ENCODE assay signal across 20 mouse cellular contexts in the genomic region with DNA sequence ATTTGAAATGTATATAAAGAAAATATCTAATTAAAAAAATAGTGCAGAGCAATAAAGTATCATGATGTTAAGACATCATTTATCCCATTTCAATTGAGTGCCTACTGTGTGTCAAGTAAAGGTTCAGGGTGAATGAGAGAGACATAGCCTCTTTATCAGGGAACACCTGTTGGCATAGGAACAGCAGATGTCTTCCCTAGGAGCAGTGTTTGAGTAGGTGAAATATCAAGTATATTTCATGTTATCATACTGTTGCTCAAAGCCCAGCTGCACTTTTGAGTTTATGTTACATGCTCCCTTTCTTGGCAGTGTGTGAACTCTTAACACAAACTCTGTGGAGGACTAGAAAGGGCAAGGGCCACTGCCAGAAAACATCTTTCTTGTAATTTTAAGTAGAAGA. TPM values are rescaled to one million over a fixed set of nuclear protein-coding genes. Genes with fewer than 3 reads are reported as not detected.
DNase-seq lines count a peak whose midpoint lies in the region; ATAC-seq and TF ChIP-seq lines count a peak whose summit lies in the region.
"Had no signal": no experiment of that assay in that cellular context is flagged by ENCODE, and none has a peak within 500 bp of the region (broad histone marks: within the 10 kb centered on the region; RNA-seq: fewer than 3 reads in every experiment).

No protein-coding gene starts in this region.

- H3K9ac ChIP-seq in heart, embryonic 13.5 days: no peak overlapping the region
- H3K9ac ChIP-seq in lung, postnatal 0 days (replicated peaks; ENCODE audit: low read depth): no peak overlapping the region
- H3K9ac ChIP-seq in liver, embryonic 13.5 days: peak overlapping the region; percentile 72
- H3K9ac ChIP-seq in liver, postnatal 0 days (replicated peaks): no peak overlapping the region
- H3K9ac ChIP-seq: embryonic facial prominence, embryonic 15.5 days; forebrain, embryonic 12.5 days; forebrain, postnatal 0 days; hindbrain, embryonic 14.5 days had no signal

- peak overlapping the region; percentile 33; the same call in 1 of the 2 replicates for H3K4me3 ChIP-seq in heart, embryonic 13.5 days
- H3K4me3 ChIP-seq in lung, postnatal 0 days (ENCODE audit: low read depth, low read length): no peak overlapping the region
- peak overlapping the region; percentile 75 for H3K4me3 ChIP-seq in liver, embryonic 13.5 days (replicated peaks)
- no peak overlapping the region for H3K4me3 ChIP-seq in liver, postnatal 0 days (ENCODE audit: low read depth, low read length)
- H3K4me3 ChIP-seq: embryonic facial prominence, embryonic 15.5 days; forebrain, embryonic 12.5 days had no signal

- no peak for DNase-seq in heart, postnatal 36 days
- DNase-seq in lung, postnatal 0 days (ENCODE audit: low spot score): peak; percentile 32
- DNase-seq in lung, postnatal 36 days: no peak
- DNase-seq in liver, embryonic 13.5 days: no peak
- no peak for DNase-seq in liver, postnatal 0 days
- no peak for DNase-seq in embryo, embryonic 10 days (ENCODE audit: low spot score)
- DNase-seq in cerebellum, postnatal 14 days: no peak
- DNase-seq: adrenal gland, adult 2 months; adrenal gland, postnatal 25 days; cerebellum, adult 18-20 months; cerebellum, adult 9-11 months; embryo, embryonic 11 days; forebrain, postnatal 0 days; gastrocnemius, postnatal 14 days; heart, postnatal 10 days had no signal

- intact Hi-C loops in heart, postnatal 36 days (cut with DNase I): loop anchor here (2.0 to 10.0 kb wide), 3 partner anchors 13 to 119 kb away; a partner anchor contains a TSS

- TF ChIP-seq EP300 in lung, postnatal 0 days (IDR thresholded peaks at IDR 0.05): no peak
- no peak for TF ChIP-seq EP300 in liver, postnatal 0 days (IDR thresholded peaks at IDR 0.05; ENCODE audit: low read depth)

- no peak overlapping the region for H3K27ac ChIP-seq in heart, embryonic 13.5 days (replicated peaks)
- no peak overlapping the region for H3K27ac ChIP-seq in lung, postnatal 0 days (ENCODE audit: low read length)
- H3K27ac ChIP-seq in liver, embryonic 13.5 days: peak overlapping the region; percentile 80
- H3K27ac ChIP-seq in liver, postnatal 0 days (ENCODE audit: low read depth): no peak overlapping the region
- H3K27ac ChIP-seq: embryonic facial prominence, embryonic 15.5 days; forebrain, embryonic 12.5 days; hindbrain, embryonic 14.5 days had no signal

- peak overlapping the region; percentile 51 for H3K4me2 ChIP-seq in heart, embryonic 13.5 days
- H3K4me2 ChIP-seq in lung, postnatal 0 days (replicated peaks; ENCODE audit: low read depth, low read length): no peak overlapping the region
- peak overlapping the region; percentile 73 for H3K4me2 ChIP-seq in liver, embryonic 13.5 days
- H3K4me2 ChIP-seq in liver, postnatal 0 days (ENCODE audit: low read depth, low read length): peak overlapping the region; percentile 42; the same call in 1 of the 2 replicates
- H3K4me2 ChIP-seq: embryonic facial prominence, embryonic 15.5 days; forebrain, embryonic 12.5 days; hindbrain, embryonic 14.5 days had no signal

- no peaks in the 10 kb centered on the region for H3K9me3 ChIP-seq in heart, embryonic 13.5 days
- H3K9me3 ChIP-seq in lung, postnatal 0 days (ENCODE audit: low read length): no peaks in the 10 kb centered on the region
- no peaks in the 10 kb centered on the region for H3K9me3 ChIP-seq in liver, embryonic 13.5 days (replicated peaks)
- no peaks in the 10 kb centered on the region for H3K9me3 ChIP-seq in liver, postnatal 0 days (ENCODE audit: low read length)
- H3K9me3 ChIP-seq: embryonic facial prominence, embryonic 15.5 days; forebrain, embryonic 12.5 days had no signal

- TF ChIP-seq CTCF in lung, postnatal 0 days (IDR thresholded peaks at IDR 0.05): no peak
- TF ChIP-seq CTCF in liver, postnatal 0 days (IDR thresholded peaks at IDR 0.05; ENCODE audit: low read depth): no peak

- no peak for ATAC-seq in heart, embryonic 13.5 days (ENCODE audit: extremely low read depth, insufficient number of reproducible peaks, low FRiP score, low TSS enrichment)
- ATAC-seq in lung, postnatal 0 days: no peak
- peak; percentile 34 for ATAC-seq in liver, embryonic 13.5 days (ENCODE audit: low read depth)
- 0 out of 2 replicates have a peak, but pooled peaks have one; percentile 22 for ATAC-seq in liver, postnatal 0 days
- ATAC-seq: forebrain, postnatal 0 days had no signal

- H3K27me3 ChIP-seq in heart, embryonic 13.5 days (replicated peaks): no peaks in the 10 kb centered on the region
- no peaks in the 10 kb centered on the region for H3K27me3 ChIP-seq in lung, postnatal 0 days (replicated peaks; ENCODE audit: insufficient read depth, low read length)
- H3K27me3 ChIP-seq in liver, embryonic 13.5 days: no peaks in the 10 kb centered on the region
- no peaks in the 10 kb centered on the region for H3K27me3 ChIP-seq in liver, postnatal 0 days (ENCODE audit: insufficient read depth, low read length)
- H3K27me3 ChIP-seq: CH12.LX; embryonic facial prominence, embryonic 15.5 days; forebrain, embryonic 12.5 days had no signal

- peaks cover 56% of the 10 kb centered on the region for H3K4me1 ChIP-seq in heart, embryonic 13.5 days
- H3K4me1 ChIP-seq in lung, postnatal 0 days (ENCODE audit: insufficient read depth, low read depth, low read length): peaks cover 35% of the 10 kb centered on the region
- peaks cover 77% of the 10 kb centered on the region for H3K4me1 ChIP-seq in liver, embryonic 13.5 days (replicated peaks)
- peaks cover 31% of the 10 kb centered on the region for H3K4me1 ChIP-seq in liver, postnatal 0 days (ENCODE audit: insufficient read depth)

- H3K36me3 ChIP-seq in heart, embryonic 13.5 days: no peaks in the 10 kb centered on the region
- no peaks in the 10 kb centered on the region for H3K36me3 ChIP-seq in lung, postnatal 0 days (ENCODE audit: insufficient read depth, low read length)
- 0 out of 2 replicates have a peak, but pooled peaks cover 4% of the 10 kb centered on the region for H3K36me3 ChIP-seq in liver, embryonic 13.5 days
- no peaks in the 10 kb centered on the region for H3K36me3 ChIP-seq in liver, postnatal 0 days (replicated peaks; ENCODE audit: insufficient read depth, low read length)
- H3K36me3 ChIP-seq: embryonic facial prominence, embryonic 15.5 days; forebrain, embryonic 12.5 days had no signal

RNA-seq across cellular contexts. Expression of a gene that starts 50.6 kb away (rescaled TPM):
- 160 and 177 TPM in 2 replicates for polyA plus RNA-seq in heart, embryonic 13.5 days (2015; fragmentation: Nextera tagmentation; extraction: Ambion mirVana)
- total RNA-seq in heart, postnatal 36 days (2021): 100 to 1,000 TPM; 159 to 186 TPM
- 314 and 322 TPM in 2 replicates for polyA plus RNA-seq in lung, postnatal 0 days (2015; fragmentation: Nextera tagmentation; extraction: Ambion mirVana)
- 107 and 118 TPM in 2 replicates for polyA plus RNA-seq in liver, embryonic 13.5 days (2015; fragmentation: Nextera tagmentation; extraction: Ambion mirVana)
- polyA plus RNA-seq in liver, postnatal 0 days (2015; fragmentation: Nextera tagmentation; extraction: Ambion mirVana): 60.6 and 64.4 TPM in 2 replicates

Comparison
In these comparisons a context has a peak if more than half of its experiments do, and no peak if none do; other contexts are left out.
1. H3K4me3 ChIP-seq: peak in heart, embryonic 13.5 days (single experiment) and liver, embryonic 13.5 days (single experiment); none in lung, postnatal 0 days (single experiment) and liver, postnatal 0 days (single experiment).
2. ATAC-seq: peak in liver, embryonic 13.5 days (single experiment) and liver, postnatal 0 days (single experiment); none in heart, embryonic 13.5 days (single experiment) and lung, postnatal 0 days (single experiment).